Mouse (Mus musculus) kidney, postnatal 0 days (tissue): ENCODE measurements at regions not wholly inside any gene's neighbourhood (a gene's known extent, or its start where the extent isn't known, plus 50 kb on each side); places are given as distances from the start of the nearest gene placed in this dataset.

Experiments used
- ATAC-seq: fragments of 200-750 bp; cut with Nextera tagmentation; replicated peaks from 2 replicates; pipeline ENCODE4 v1.8.0; 2017; ENCODE audit warnings: low read depth, moderate number of reproducible peaks, moderate TSS enrichment, moderate library complexity; ENCODE audit not compliant: low FRiP score
- DNase-seq: peaks from one replicate; pipeline ENCODE4 v3.0.0-alpha.2; 2016; ENCODE audit warnings: low spot score
- H3K27ac ChIP-seq: fragments of 300-500 bp; sonication (generic); 2 replicates; pipeline ENCODE4 v1.5.1; 2014; ENCODE audit warnings: mild to moderate bottlenecking
- H3K27me3 ChIP-seq: fragments of 300-500 bp; sonication (generic); 2 replicates; pipeline ENCODE4 v1.6.1; 2014; ENCODE audit warnings: low read length, mixed read lengths; ENCODE audit not compliant: insufficient read depth
- H3K36me3 ChIP-seq: fragments of 300-500 bp; sonication (generic); 2 replicates; pipeline ENCODE4 v1.6.1; 2014; ENCODE audit warnings: low read length, mixed read lengths; ENCODE audit not compliant: insufficient read depth
- H3K4me1 ChIP-seq: fragments of 300-500 bp; sonication (generic); replicated peaks from 2 replicates; pipeline ENCODE4 v1.6.1; 2014; ENCODE audit warnings: antibody characterized with exemption, low read length, mixed read lengths; ENCODE audit not compliant: insufficient read depth
- H3K4me2 ChIP-seq: fragments of 300-500 bp; sonication (generic); 2 replicates; pipeline ENCODE4 v1.6.1; 2014; ENCODE audit warnings: mild to moderate bottlenecking, low read length, moderate library complexity, mixed read lengths
- H3K4me3 ChIP-seq: fragments of 300-500 bp; sonication (generic); replicated peaks from 2 replicates; pipeline ENCODE4 v1.5.1; 2014; ENCODE audit warnings: low read depth, low read length
- H3K9ac ChIP-seq: fragments of 300-500 bp; sonication (generic); 2 replicates; pipeline ENCODE4 v1.6.1; 2014; ENCODE audit warnings: low read depth, low read length
- H3K9me3 ChIP-seq: fragments of 300-500 bp; sonication (generic); replicated peaks from 2 replicates; pipeline ENCODE4 v1.6.1; 2016; ENCODE audit warnings: low read length, inconsistent platforms, mixed read lengths
- CTCF ChIP-seq: IDR thresholded peaks from 2 replicates; pipeline ENCODE4 v1.5.1; 2016; ENCODE audit warnings: antibody characterized with exemption, low read depth, mild to moderate bottlenecking, moderate library complexity
- WGBS: fragments of 180-500 bp; shearing (Covaris S2); extraction: QIAGEN DNeasy Blood & Tissue Kit; methylation state at CpG from one replicate; pipeline ENCODE4 v1.1.7; 2014; 5-methylcytosine and 5-hydroxymethylcytosine counted together

- no peak for ATAC-seq
- 33% methylated on average over 5 of the region's 5 CpGs for WGBS
Measured at GRCm38 (mm10) chr10:99685911-99686310, 73.5 kb downstream of the Csl start.

GRCm38 (mm10) chr10:99687011-99687410, 72.4 kb downstream of the Csl start:
- Histone ChIP-seq H3K27me3 (no peaks in the 10 kb centered on the region), H3K4me1 (no peaks in the 10 kb centered on the region), H3K4me3 (no peak overlapping the region), H3K4me2 (no peak overlapping the region), H3K36me3 (no peaks in the 10 kb centered on the region), H3K27ac (no peak overlapping the region), H3K9me3 (no peaks in the 10 kb centered on the region), H3K9ac (no peak overlapping the region)
- TF ChIP-seq CTCF = no peak
- ATAC-seq (no peak), DNase-seq (peak; percentile 48)
- WGBS = 47% methylated on average over 4 of the region's 4 CpGs

More at GRCm38 (mm10) chr10:99685911-99686310, 73.5 kb downstream of the Csl start:
- TF ChIP-seq CTCF = no peak
- H3K27ac ChIP-seq = no peak overlapping the region
- H3K4me1 ChIP-seq = no peaks in the 10 kb centered on the region
- H3K9me3 ChIP-seq = no peaks in the 10 kb centered on the region
- no peaks in the 10 kb centered on the region for H3K36me3 ChIP-seq
- no peak overlapping the region for H3K4me3 ChIP-seq
- H3K27me3 ChIP-seq = no peaks in the 10 kb centered on the region
- no peak overlapping the region for H3K9ac ChIP-seq
- DNase-seq = no peak
- H3K4me2 ChIP-seq = no peak overlapping the region

GRCm38 (mm10) chr10:99697696-99698095, 61.8 kb downstream of the Csl start:
- Histone ChIP-seq H3K4me1 (no peaks in the 10 kb centered on the region), H3K27ac (no peak overlapping the region), H3K9ac (no peak overlapping the region), H3K27me3 (no peaks in the 10 kb centered on the region), H3K4me2 (no peak overlapping the region), H3K9me3 (no peaks in the 10 kb centered on the region), H3K4me3 (no peak overlapping the region), H3K36me3 (no peaks in the 10 kb centered on the region)
- no peak for DNase-seq
- no peak for ATAC-seq
- no peak for TF ChIP-seq CTCF
- WGBS = 48% methylated on average over 8 of the region's 8 CpGs

GRCm38 (mm10) chr10:99699498-99699897, 60.0 kb downstream of the Csl start:
- Histone ChIP-seq H3K4me2 (no peak overlapping the region), H3K4me1 (no peaks in the 10 kb centered on the region), H3K27me3 (no peaks in the 10 kb centered on the region), H3K36me3 (no peaks in the 10 kb centered on the region), H3K9ac (no peak overlapping the region), H3K4me3 (no peak overlapping the region), H3K9me3 (no peaks in the 10 kb centered on the region), H3K27ac (no peak overlapping the region)
- TF ChIP-seq CTCF = no peak
- 23% methylated on average over 3 of the region's 3 CpGs for WGBS
- no peak for DNase-seq
- no peak for ATAC-seq

GRCm38 (mm10) chr10:99700052-99700777, 59.2 kb downstream of the Csl start:
- peak; percentile 66; the same call in 1 of the 2 replicates for ATAC-seq
- H3K27ac ChIP-seq = no peak overlapping the region
- H3K4me1 ChIP-seq = no peaks in the 10 kb centered on the region
- no peak overlapping the region for H3K4me3 ChIP-seq
- no peak overlapping the region for H3K4me2 ChIP-seq
- WGBS = 21% methylated on average over 2 of the region's 2 CpGs
- no peak overlapping the region for H3K9ac ChIP-seq
- DNase-seq = peak; percentile 92
- H3K36me3 ChIP-seq = no peaks in the 10 kb centered on the region
- H3K9me3 ChIP-seq = no peaks in the 10 kb centered on the region
- H3K27me3 ChIP-seq = no peaks in the 10 kb centered on the region
- TF ChIP-seq CTCF = peak; percentile 17; the same call in 1 of the 2 replicates
